ENCODE assay signal across 8 mouse cellular contexts in the genomic region with DNA sequence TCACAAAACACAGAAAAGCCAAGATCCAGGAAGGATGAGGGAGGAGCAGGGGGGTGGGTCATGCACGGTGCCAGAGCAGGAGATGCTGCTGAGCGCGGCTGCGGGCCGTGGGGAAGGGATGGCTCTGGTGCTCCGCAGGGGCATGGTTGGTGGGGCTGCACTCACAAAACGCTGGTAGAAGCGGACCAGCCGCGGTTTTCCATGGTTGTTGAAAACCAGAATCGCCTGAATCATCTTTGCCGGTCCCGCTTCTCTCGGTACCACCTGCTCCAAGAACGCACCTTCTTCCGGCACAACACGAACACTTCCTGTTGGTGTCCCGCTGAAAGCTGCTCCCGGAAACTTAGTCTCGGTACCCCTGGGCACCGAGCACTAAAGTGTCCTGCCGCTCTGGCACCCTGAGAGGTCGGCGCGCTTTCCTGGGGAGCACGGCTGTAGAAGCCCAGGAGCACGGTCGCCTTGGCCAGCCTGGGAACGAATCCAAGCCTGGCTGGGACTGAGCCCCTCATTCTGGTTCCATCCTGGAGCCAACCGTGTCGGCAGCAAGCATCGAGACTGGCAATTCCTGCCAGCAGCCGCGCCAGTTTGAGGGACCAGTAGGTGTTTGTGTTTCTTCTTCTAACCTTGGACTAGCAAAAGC. TPM values are rescaled to one million over a fixed set of nuclear protein-coding genes. Genes with fewer than 3 reads are reported as not detected.
DNase-seq lines count a peak whose midpoint lies in the region; ATAC-seq and TF ChIP-seq lines count a peak whose summit lies in the region.

Gene Ap3s2 (minus strand): TSS at position 306 of the 640 bp plus-strand sequence.

- peaks cover 11% of the 10 kb centered on the region for H3K36me3 ChIP-seq in hindbrain, embryonic 13.5 days

- POLR2A ChIA-PET in Patski (lab: Charles Lee) = interaction anchor here (0.6 to 1.3 kb wide), 3 partner anchors 39 to 190 kb away, joined by 3 to 4 read pairs (median 3); no protein-coding TSS in a partner anchor

- CTCF ChIA-PET in Patski (lab: Charles Lee) = interaction anchor here (1.0 kb wide), 1 partner anchor 140 kb away, joined by 3 read pairs; no protein-coding TSS in a partner anchor

- peak within 1 kb of the TSS; percentile 86 for H3K9ac ChIP-seq in hindbrain, embryonic 13.5 days

- under 1% methylated on average over 34 of the region's 34 CpGs for WGBS in hindbrain, embryonic 13.5 days

- no peaks in the 10 kb centered on the region for H3K27me3 ChIP-seq in Patski
- H3K27me3 ChIP-seq in hindbrain, embryonic 13.5 days = no peaks in the 10 kb centered on the region

- no peaks in the 10 kb centered on the region for H3K9me3 ChIP-seq in hindbrain, embryonic 13.5 days

- H3K4me1 ChIP-seq in hindbrain, embryonic 13.5 days (replicated peaks) = peaks cover 24% of the 10 kb centered on the region

- peak within 1 kb of the TSS; percentile 73 for H3K4me2 ChIP-seq in hindbrain, embryonic 13.5 days

- peak within 1 kb of the TSS; percentile 91 for H3K27ac ChIP-seq in hindbrain, embryonic 13.5 days

- peak within 1 kb of the TSS; percentile 83 for H3K4me3 ChIP-seq in hindbrain, embryonic 13.5 days

- peak; percentile 73 for ATAC-seq in Patski
- peak; percentile 96 for ATAC-seq in hindbrain, embryonic 13.5 days (ENCODE audit: low FRiP score)

- no peak for TF ChIP-seq CTCF in Patski (IDR thresholded peaks at IDR 0.05)

- in situ Hi-C loops in Patski (cut with MboI; ENCODE audit: low pct_unique_long_range_greater_than_20kb) = loop anchor here (10.0 kb wide), 1 partner anchor 164 kb away; no protein-coding TSS in a partner anchor

- DNase-seq in Patski (ENCODE audit: low read depth, low spot score) = peak; percentile 47
- peak; percentile 93 to 95 for DNase-seq in cerebellum, postnatal 14 days
- peak; percentile 85 for DNase-seq in frontal cortex, postnatal 14 days (ENCODE audit: low spot score in 2 of 2)
- peak; percentile 81 to 84 for DNase-seq in layer of hippocampus, postnatal 25 days (ENCODE audit: extremely low spot score in 1 of 2, low spot score in 1 of 2)
- DNase-seq in lung, postnatal 25 days (ENCODE audit: low spot score) = peak; percentile 87
- DNase-seq in retina, embryonic 14.5 days (ENCODE audit: low spot score) = peak; percentile 90
- DNase-seq in thymus, postnatal 4 days = peak; percentile 87

RNA-seq across cellular contexts. Expression of gene Ap3s2, which starts in this region (rescaled TPM):
- 32.7 TPM for polyA plus RNA-seq in Patski (2021)
- 51.0 and 51.2 TPM in 2 replicates for polyA plus RNA-seq in hindbrain, embryonic 13.5 days (2015; fragmentation: Nextera tagmentation; extraction: Ambion mirVana)
- total RNA-seq in layer of hippocampus, postnatal 25 days (2021) = 10 to 100 TPM; 46.6 to 51.4 TPM

Comparison
In these comparisons a context has a peak if more than half of its experiments do, and no peak if none do; other contexts are left out.
1. Peak in every context shown above with its lines: DNase-seq, ATAC-seq, H3K4me3 ChIP-seq and H3K27ac ChIP-seq.